Mouse (Mus musculus): ENCODE data around the gene Nme8. TPM values are rescaled to one million over a fixed set of nuclear protein-coding genes. Genes with fewer than 3 reads are reported as not detected.
A peak's percentile ranks its signal among the peaks of the same experiment; 100 is the strongest.

Gene Nme8
- total and polyA plus RNA-seq, 2 experiments from 2014 or later = 0.17 TPM; not detected in 1

- H3K4me3 ChIP-seq (ENCODE audit: low read depth, low read length) = no peak overlapping the region
- WGBS = 16% methylated on average over 1 of the region's 1 CpGs
- no peaks in the 10 kb centered on the region for H3K27me3 ChIP-seq (ENCODE audit: insufficient read depth, low read length)
- TF ChIP-seq CTCF (IDR thresholded peaks at IDR 0.05) = no peak
- no peak for ATAC-seq (ENCODE audit: low FRiP score)
- H3K9me3 ChIP-seq (ENCODE audit: low read length) = no peaks in the 10 kb centered on the region
- no peak overlapping the region for H3K27ac ChIP-seq (ENCODE audit: low read depth, low read length)
- no peak overlapping the region for H3K9ac ChIP-seq (replicated peaks; ENCODE audit: low read length, poor library complexity, severe bottlenecking)
- peak; percentile 37 for DNase-seq (ENCODE audit: low spot score)
- H3K4me1 ChIP-seq (ENCODE audit: insufficient read depth, low read length) = peaks cover 2% of the 10 kb centered on the region; the same call in 1 of the 2 replicates
- no peak overlapping the region for H3K4me2 ChIP-seq (ENCODE audit: low read depth, low read length, poor library complexity, severe bottlenecking)
- no peaks in the 10 kb centered on the region for H3K36me3 ChIP-seq (ENCODE audit: insufficient read depth, low read length)
Observed at GRCm38 (mm10) chr13:19612348-19612747, 85.2 kb downstream of the Nme8 start.

- H3K4me3 ChIP-seq (ENCODE audit: low read depth, low read length) = no peak overlapping the region
- H3K36me3 ChIP-seq (ENCODE audit: insufficient read depth, low read length) = no peaks in the 10 kb centered on the region
- H3K27ac ChIP-seq (ENCODE audit: low read depth, low read length) = no peak overlapping the region
- H3K4me1 ChIP-seq (ENCODE audit: insufficient read depth, low read length) = no peaks in the 10 kb centered on the region
- no peak for DNase-seq (ENCODE audit: low spot score)
- no peak for ATAC-seq (ENCODE audit: low FRiP score)
- H3K9me3 ChIP-seq (ENCODE audit: low read length) = no peaks in the 10 kb centered on the region
- no peak overlapping the region for H3K4me2 ChIP-seq (ENCODE audit: low read depth, low read length, poor library complexity, severe bottlenecking)
- H3K9ac ChIP-seq (replicated peaks; ENCODE audit: low read length, poor library complexity, severe bottlenecking) = no peak overlapping the region
- H3K27me3 ChIP-seq (ENCODE audit: insufficient read depth, low read length) = no peaks in the 10 kb centered on the region
- no peak for TF ChIP-seq CTCF (IDR thresholded peaks at IDR 0.05)
Observed at GRCm38 (mm10) chr13:19608120-19608519, 89.5 kb downstream of the Nme8 start.

- H3K9ac ChIP-seq (replicated peaks; ENCODE audit: low read length, poor library complexity, severe bottlenecking) = no peak overlapping the region
Observed at GRCm38 (mm10) chr13:19604916-19605315, 92.7 kb downstream of the Nme8 start.

GRCm38 (mm10) chr13:19603719-19604118 lies 93.9 kb downstream of the Nme8 start:
- 81% methylated on average over 1 of the region's 1 CpGs for WGBS
- no peak for TF ChIP-seq CTCF (IDR thresholded peaks at IDR 0.05)
- ATAC-seq (ENCODE audit: low FRiP score) = no peak

More at GRCm38 (mm10) chr13:19604916-19605315, 92.7 kb downstream of the Nme8 start:
- Histone ChIP-seq H3K27me3 (ENCODE audit: insufficient read depth, low read length) (no peaks in the 10 kb centered on the region), H3K4me3 (ENCODE audit: low read depth, low read length) (no peak overlapping the region), H3K4me1 (ENCODE audit: insufficient read depth, low read length) (no peaks in the 10 kb centered on the region), H3K4me2 (ENCODE audit: low read depth, low read length, poor library complexity, severe bottlenecking) (no peak overlapping the region), H3K9me3 (ENCODE audit: low read length) (no peaks in the 10 kb centered on the region), H3K36me3 (ENCODE audit: insufficient read depth, low read length) (no peaks in the 10 kb centered on the region), H3K27ac (ENCODE audit: low read depth, low read length) (no peak overlapping the region)
- ATAC-seq (ENCODE audit: low FRiP score) (no peak), DNase-seq (ENCODE audit: low spot score) (no peak)
- no peak for TF ChIP-seq CTCF (IDR thresholded peaks at IDR 0.05)

GRCm38 (mm10) chr13:19602531-19602930 lies 95.1 kb downstream of the Nme8 start:
- TF ChIP-seq CTCF (IDR thresholded peaks at IDR 0.05) = no peak
- no peak overlapping the region for H3K4me3 ChIP-seq (ENCODE audit: low read depth, low read length)
- no peaks in the 10 kb centered on the region for H3K4me1 ChIP-seq (ENCODE audit: insufficient read depth, low read length)
- ATAC-seq (ENCODE audit: low FRiP score) (no peak), DNase-seq (ENCODE audit: low spot score) (no peak)
- no peak overlapping the region for H3K9ac ChIP-seq (replicated peaks; ENCODE audit: low read length, poor library complexity, severe bottlenecking)
- no peaks in the 10 kb centered on the region for H3K36me3 ChIP-seq (ENCODE audit: insufficient read depth, low read length)
- H3K27me3 ChIP-seq (ENCODE audit: insufficient read depth, low read length) = no peaks in the 10 kb centered on the region
- H3K27ac ChIP-seq (ENCODE audit: low read depth, low read length) = no peak overlapping the region
- no peak overlapping the region for H3K4me2 ChIP-seq (ENCODE audit: low read depth, low read length, poor library complexity, severe bottlenecking)
- H3K9me3 ChIP-seq (ENCODE audit: low read length) = no peaks in the 10 kb centered on the region
- 64% methylated on average over 1 of the region's 1 CpGs for WGBS

More at GRCm38 (mm10) chr13:19603719-19604118, 93.9 kb downstream of the Nme8 start:
- DNase-seq (ENCODE audit: low spot score) = no peak
- H3K4me2 ChIP-seq (ENCODE audit: low read depth, low read length, poor library complexity, severe bottlenecking) = no peak overlapping the region
- H3K9me3 ChIP-seq (ENCODE audit: low read length) = no peaks in the 10 kb centered on the region
- no peak overlapping the region for H3K9ac ChIP-seq (replicated peaks; ENCODE audit: low read length, poor library complexity, severe bottlenecking)
- H3K36me3 ChIP-seq (ENCODE audit: insufficient read depth, low read length) = no peaks in the 10 kb centered on the region
- H3K4me3 ChIP-seq (ENCODE audit: low read depth, low read length) = no peak overlapping the region
- H3K27me3 ChIP-seq (ENCODE audit: insufficient read depth, low read length) = no peaks in the 10 kb centered on the region
- no peak overlapping the region for H3K27ac ChIP-seq (ENCODE audit: low read depth, low read length)
- no peaks in the 10 kb centered on the region for H3K4me1 ChIP-seq (ENCODE audit: insufficient read depth, low read length)

- Histone ChIP-seq H3K27ac (ENCODE audit: low read depth, low read length) (no peak overlapping the region), H3K4me1 (ENCODE audit: insufficient read depth, low read length) (no peaks in the 10 kb centered on the region), H3K4me2 (ENCODE audit: low read depth, low read length, poor library complexity, severe bottlenecking) (no peak overlapping the region), H3K36me3 (ENCODE audit: insufficient read depth, low read length) (no peaks in the 10 kb centered on the region), H3K9ac (replicated peaks; ENCODE audit: low read length, poor library complexity, severe bottlenecking) (no peak overlapping the region), H3K9me3 (ENCODE audit: low read length) (no peaks in the 10 kb centered on the region), H3K27me3 (ENCODE audit: insufficient read depth, low read length) (no peaks in the 10 kb centered on the region), H3K4me3 (ENCODE audit: low read depth, low read length) (no peak overlapping the region)
- no peak for TF ChIP-seq CTCF (IDR thresholded peaks at IDR 0.05)
- no peak for ATAC-seq (ENCODE audit: low FRiP score)
- DNase-seq (ENCODE audit: low spot score) = no peak
- 85% methylated on average over 6 of the region's 6 CpGs for WGBS
Observed at GRCm38 (mm10) chr13:19599242-19599641, 98.4 kb downstream of the Nme8 start.

Measured in midbrain, postnatal 0 days (tissue).